Mouse (Mus musculus) erythroblast, embryonic 14.5 days (primary cell): ENCODE results near the gene Lrrc34. TPM values are rescaled to one million over a fixed set of nuclear protein-coding genes. Genes with fewer than 3 reads are reported as not detected.

ENCODE experiments used
- H3K27me3 ChIP-seq: 2 replicates; pipeline ENCODE4 v1.6.1; 2012; ENCODE audit warnings: inconsistent platforms; ENCODE audit not compliant: control insufficient read depth
- H3K36me3 ChIP-seq: 2 replicates; pipeline ENCODE4 v1.6.1; 2012; ENCODE audit warnings: mild to moderate bottlenecking, inconsistent platforms; ENCODE audit not compliant: control insufficient read depth
- H3K4me1 ChIP-seq: 2 replicates; pipeline ENCODE4 v1.6.1; 2012; ENCODE audit warnings: inconsistent platforms; ENCODE audit not compliant: control insufficient read depth
- H3K4me3 ChIP-seq: replicated peaks from 2 replicates; pipeline ENCODE3; 2012; ENCODE audit warnings: moderate library complexity, mild to moderate bottlenecking, inconsistent platforms
- H3K9me3 ChIP-seq: 2 replicates; pipeline ENCODE4 v1.6.1; 2012; ENCODE audit warnings: low read length, inconsistent platforms, mixed read lengths; ENCODE audit not compliant: control insufficient read depth
- GATA1 ChIP-seq: IDR thresholded peaks from 2 replicates; pipeline ENCODE4 v1.6.1; 2012; ENCODE audit warnings: low read length, inconsistent platforms, mixed read lengths
- TAL1 ChIP-seq: IDR thresholded peaks from 3 replicates; pipeline ENCODE4 v1.6.1; 2012; ENCODE audit warnings: low read length, inconsistent platforms, mixed read lengths
- polyA plus RNA-seq: library from polyadenylated mRNA; stranded (reverse); fragments of >175 nt; gene quantifications from 2 replicates; pipeline ENCODE4 v1.2.3, GENCODE M21; 2012

The Lrrc34 gene
- polyA plus RNA-seq, 1 experiment: not detected

GRCm38 (mm10) chr3:30592418-30592853 is 55.2 kb downstream of the Lrrc34 start:
- Histone ChIP-seq H3K36me3 (no peaks in the 10 kb centered on the region), H3K27me3 (peaks cover 31% of the 10 kb centered on the region), H3K4me1 (peaks cover 12% of the 10 kb centered on the region), H3K4me3 (no peak overlapping the region), H3K9me3 (no peaks in the 10 kb centered on the region)
- TF ChIP-seq TAL1 (no peak), GATA1 (no peak)

GRCm38 (mm10) chr3:30588865-30589264 is 58.8 kb downstream of the Lrrc34 start:
- TF ChIP-seq TAL1: no peak
- TF ChIP-seq GATA1: no peak
- Histone ChIP-seq H3K36me3 (no peaks in the 10 kb centered on the region), H3K4me3 (no peak overlapping the region), H3K4me1 (no peaks in the 10 kb centered on the region; the same call in 1 of the 2 replicates), H3K27me3 (no peaks in the 10 kb centered on the region), H3K9me3 (no peaks in the 10 kb centered on the region)

Other genes with a start within 250 kb of the Lrrc34 start
- gene Mecom, start 99.9 kb downstream of the Lrrc34 start, polyA plus RNA-seq: 0.02 TPM in 1 of 2 replicates, not detected in the other
- gene Actrt3, start 47.9 kb downstream of the Lrrc34 start, polyA plus RNA-seq: not detected in 2 replicates
- 0.17 and 0.20 TPM in 2 replicates for gene Mynn, start 45.8 kb downstream of the Lrrc34 start, polyA plus RNA-seq
- 0.03 TPM in 1 of 2 replicates, not detected in the other for gene Lrriq4, start 3.4 kb downstream of the Lrrc34 start, polyA plus RNA-seq
- gene Lrrc31, start 52.0 kb upstream of the Lrrc34 start, polyA plus RNA-seq: not detected in 2 replicates
- gene Samd7, start 98.4 kb upstream of the Lrrc34 start, polyA plus RNA-seq: not detected in 2 replicates
- 9.4 and 10.1 TPM in 2 replicates for gene Sec62, start 145.0 kb upstream of the Lrrc34 start, polyA plus RNA-seq
- gene Gpr160, start 208.1 kb upstream of the Lrrc34 start, polyA plus RNA-seq: 0.01 TPM in 1 of 2 replicates, not detected in the other